Mouse (Mus musculus): ENCODE data around the gene Tigit. TPM values are rescaled to one million over a fixed set of nuclear protein-coding genes. Genes with fewer than 3 reads are reported as not detected.

Tigit gene
- polyA plus RNA-seq, 1 experiment from 2014 or later = not detected

DNA sequence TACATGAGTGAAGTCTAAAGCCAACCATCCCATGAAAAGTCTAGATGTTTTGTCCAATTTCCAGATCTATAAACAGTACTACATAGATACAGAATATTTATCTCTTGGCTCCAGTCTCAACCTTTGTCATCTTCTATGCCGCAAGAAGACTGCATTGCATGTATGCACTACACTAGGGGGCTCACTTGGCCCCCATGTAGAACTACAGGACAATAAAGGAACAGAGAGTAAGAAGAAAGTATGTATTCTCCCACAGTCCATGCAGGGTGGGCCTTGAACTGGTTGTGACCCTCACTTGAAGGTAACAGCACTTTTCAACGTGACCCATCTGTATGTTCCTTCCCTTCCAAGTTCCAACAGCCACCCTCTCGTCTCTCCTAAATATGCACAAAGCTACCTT lies 9.7 kb downstream of the Tigit start:
- H3K27ac ChIP-seq = no peak overlapping the region
- ATAC-seq (ENCODE audit: low FRiP score) = no peak
- 94% methylated on average over 3 of the region's 3 CpGs for WGBS
- H3K27me3 ChIP-seq (ENCODE audit: control insufficient read depth, insufficient read depth, low read length) = no peaks in the 10 kb centered on the region
- H3K36me3 ChIP-seq (replicated peaks; ENCODE audit: control insufficient read depth, insufficient read depth) = no peaks in the 10 kb centered on the region
- no peaks in the 10 kb centered on the region for H3K4me1 ChIP-seq (replicated peaks; ENCODE audit: control insufficient read depth, insufficient read depth, low read length)
- H3K9ac ChIP-seq = no peak overlapping the region
- DNase-seq (ENCODE audit: low spot score) = no peak
- H3K9me3 ChIP-seq (ENCODE audit: control insufficient read depth, low read length) = no peaks in the 10 kb centered on the region
- H3K4me2 ChIP-seq (replicated peaks) = no peak overlapping the region
- no peak overlapping the region for H3K4me3 ChIP-seq (replicated peaks; ENCODE audit: low read length)

DNA sequence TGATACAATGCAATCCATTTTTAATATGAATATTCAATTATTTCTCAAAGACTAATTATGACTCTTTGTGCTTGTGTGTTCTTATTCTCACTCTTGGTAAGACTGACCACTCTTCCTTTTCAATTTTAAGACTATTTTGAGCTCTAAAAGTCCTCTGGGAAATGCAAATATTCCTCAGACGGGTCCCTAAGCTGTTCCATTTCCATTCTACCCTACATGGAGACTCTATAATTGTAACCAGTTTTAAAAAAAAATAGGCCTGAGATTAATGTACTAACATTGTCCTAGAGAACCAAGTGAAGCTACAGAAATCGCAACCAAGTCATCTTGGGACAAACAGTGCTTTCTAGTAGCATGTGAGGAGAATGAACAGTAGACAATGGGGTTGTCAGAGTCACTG lies 10.7 kb downstream of the Tigit start:
- no peaks in the 10 kb centered on the region for H3K9me3 ChIP-seq (ENCODE audit: control insufficient read depth, low read length)
- no peak for ATAC-seq (ENCODE audit: low FRiP score)
- 83% methylated on average over 2 of the region's 2 CpGs for WGBS

DNA sequence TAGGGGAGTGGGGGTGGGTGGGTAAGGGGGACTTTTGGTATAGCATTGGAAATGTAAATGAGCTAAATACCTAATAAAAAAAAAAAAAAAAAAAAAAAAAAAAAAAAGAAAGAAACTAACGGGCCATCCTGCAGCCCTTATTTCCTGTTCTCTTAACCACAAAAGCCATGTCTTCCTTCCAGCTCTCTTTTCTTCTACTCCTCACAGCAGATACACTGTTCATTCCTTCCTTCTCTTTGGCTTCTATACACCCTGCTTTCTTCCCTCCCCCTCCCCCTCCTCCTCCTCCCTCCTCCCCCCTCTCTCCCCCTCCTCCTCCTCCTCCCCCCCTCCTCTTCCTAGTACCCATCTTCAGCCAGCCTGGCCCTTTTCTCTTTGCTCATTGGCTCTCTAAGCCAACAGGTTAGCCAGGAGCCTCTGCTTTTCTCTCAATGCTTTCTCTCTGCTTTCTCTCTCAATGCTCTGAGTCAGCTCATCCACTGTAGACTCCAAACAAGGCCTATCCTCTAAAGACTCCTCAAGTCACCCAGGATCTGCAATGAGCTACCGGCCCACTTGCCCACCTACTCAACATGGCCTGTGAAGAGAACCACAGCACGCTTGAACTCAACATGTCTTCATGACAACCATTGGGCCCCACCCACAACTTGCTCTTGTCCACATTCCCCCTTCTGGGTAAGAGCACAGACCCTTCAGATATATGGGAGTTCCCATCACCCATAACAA lies 13.4 kb downstream of the Tigit start:
- Histone ChIP-seq H3K4me1 (replicated peaks; ENCODE audit: control insufficient read depth, insufficient read depth, low read length) (no peaks in the 10 kb centered on the region), H3K27me3 (ENCODE audit: control insufficient read depth, insufficient read depth, low read length) (no peaks in the 10 kb centered on the region), H3K4me2 (replicated peaks) (no peak overlapping the region), H3K36me3 (replicated peaks; ENCODE audit: control insufficient read depth, insufficient read depth) (no peaks in the 10 kb centered on the region), H3K4me3 (replicated peaks; ENCODE audit: low read length) (no peak overlapping the region), H3K27ac (no peak overlapping the region), H3K9me3 (ENCODE audit: control insufficient read depth, low read length) (no peaks in the 10 kb centered on the region), H3K9ac (no peak overlapping the region)
- ATAC-seq (ENCODE audit: low FRiP score) (no peak), DNase-seq (ENCODE audit: low spot score) (no peak)
- WGBS = 98% methylated on average over 2 of the region's 3 CpGs

More for the DNA sequence above, 10.7 kb downstream of the Tigit start:
- no peak overlapping the region for H3K4me3 ChIP-seq (replicated peaks; ENCODE audit: low read length)
- no peaks in the 10 kb centered on the region for H3K27me3 ChIP-seq (ENCODE audit: control insufficient read depth, insufficient read depth, low read length)
- H3K9ac ChIP-seq = no peak overlapping the region
- H3K4me1 ChIP-seq (replicated peaks; ENCODE audit: control insufficient read depth, insufficient read depth, low read length) = no peaks in the 10 kb centered on the region
- no peak overlapping the region for H3K4me2 ChIP-seq (replicated peaks)
- no peak for DNase-seq (ENCODE audit: low spot score)
- H3K36me3 ChIP-seq (replicated peaks; ENCODE audit: control insufficient read depth, insufficient read depth) = no peaks in the 10 kb centered on the region
- no peak overlapping the region for H3K27ac ChIP-seq

DNA sequence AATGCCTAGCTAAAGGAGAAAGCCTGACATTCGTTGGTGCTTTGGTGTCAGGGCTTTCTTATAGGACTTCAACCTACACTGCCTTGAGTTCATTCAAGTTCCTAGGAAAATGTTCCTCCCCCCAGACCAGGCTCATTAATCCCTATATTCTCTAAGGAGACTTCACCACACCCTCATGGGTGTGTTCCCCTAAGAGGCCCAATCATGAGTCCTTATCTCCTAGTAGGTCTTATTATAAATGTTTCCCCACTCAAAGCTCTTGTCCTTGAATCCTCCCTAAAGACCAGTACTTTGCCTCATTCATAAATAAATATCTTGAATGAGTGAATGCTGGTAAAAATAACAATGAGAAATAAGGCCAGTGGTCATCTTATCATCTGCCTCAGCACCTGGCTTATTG lies 16.3 kb downstream of the Tigit start:
- no peaks in the 10 kb centered on the region for H3K36me3 ChIP-seq (replicated peaks; ENCODE audit: control insufficient read depth, insufficient read depth)
- H3K9me3 ChIP-seq (ENCODE audit: control insufficient read depth, low read length) = no peaks in the 10 kb centered on the region
- H3K4me1 ChIP-seq (replicated peaks; ENCODE audit: control insufficient read depth, insufficient read depth, low read length) = no peaks in the 10 kb centered on the region
- ATAC-seq (ENCODE audit: low FRiP score) = no peak
- WGBS = 84% methylated on average over 1 of the region's 1 CpGs
- no peak overlapping the region for H3K27ac ChIP-seq
- H3K4me2 ChIP-seq (replicated peaks) = no peak overlapping the region
- no peak for DNase-seq (ENCODE audit: low spot score)
- no peak overlapping the region for H3K9ac ChIP-seq
- H3K27me3 ChIP-seq (ENCODE audit: control insufficient read depth, insufficient read depth, low read length) = no peaks in the 10 kb centered on the region
- H3K4me3 ChIP-seq (replicated peaks; ENCODE audit: low read length) = no peak overlapping the region

DNA sequence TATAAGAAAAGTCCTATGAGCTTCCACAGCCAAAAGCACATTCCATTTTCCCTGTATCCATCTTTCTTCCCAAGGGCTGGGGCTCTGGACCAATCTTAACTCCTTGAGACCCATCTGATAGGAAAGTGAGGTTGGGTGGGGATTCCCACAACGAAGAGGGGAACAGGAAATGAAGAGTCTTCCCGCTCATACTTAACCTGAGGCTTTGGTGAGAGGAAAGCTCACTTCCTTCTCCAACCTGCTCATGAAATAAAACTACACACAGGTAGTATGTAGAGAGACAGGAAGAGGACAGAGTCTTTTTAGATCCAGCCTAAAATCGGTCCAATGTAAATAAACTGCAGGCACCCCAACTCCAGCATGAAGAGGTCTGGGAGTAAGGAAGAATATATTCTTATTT lies 17.0 kb downstream of the Tigit start:
- H3K27ac ChIP-seq = no peak overlapping the region
- ATAC-seq (ENCODE audit: low FRiP score) = no peak
- H3K4me1 ChIP-seq (replicated peaks; ENCODE audit: control insufficient read depth, insufficient read depth, low read length) = no peaks in the 10 kb centered on the region
- no peak overlapping the region for H3K9ac ChIP-seq
- 86% methylated on average over 3 of the region's 3 CpGs for WGBS
- no peak overlapping the region for H3K4me2 ChIP-seq (replicated peaks)
- no peaks in the 10 kb centered on the region for H3K27me3 ChIP-seq (ENCODE audit: control insufficient read depth, insufficient read depth, low read length)
- H3K4me3 ChIP-seq (replicated peaks; ENCODE audit: low read length) = no peak overlapping the region
- no peaks in the 10 kb centered on the region for H3K9me3 ChIP-seq (ENCODE audit: control insufficient read depth, low read length)
- H3K36me3 ChIP-seq (replicated peaks; ENCODE audit: control insufficient read depth, insufficient read depth) = no peaks in the 10 kb centered on the region
- DNase-seq (ENCODE audit: low spot score) = no peak

DNA sequence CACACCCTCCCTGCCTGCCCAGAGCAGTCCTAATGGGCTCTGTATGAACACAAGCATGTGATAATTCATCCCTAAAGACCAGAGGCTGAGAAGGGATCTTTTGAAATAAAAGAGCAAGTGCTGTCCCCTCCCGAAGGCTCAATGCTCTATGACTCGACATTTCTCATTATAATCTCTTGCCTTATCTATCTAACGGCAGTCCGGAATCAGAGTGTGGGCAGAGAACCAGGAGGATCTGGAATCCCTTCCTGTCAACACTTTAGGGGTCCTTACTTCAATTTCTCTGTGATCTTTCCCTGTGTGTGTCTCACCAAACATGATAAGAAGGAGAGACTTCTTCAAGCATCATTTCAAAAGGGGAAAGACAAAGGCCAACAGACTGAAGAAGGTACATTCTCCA lies 18.1 kb downstream of the Tigit start:
- H3K27ac ChIP-seq = no peak overlapping the region
- no peaks in the 10 kb centered on the region for H3K27me3 ChIP-seq (ENCODE audit: control insufficient read depth, insufficient read depth, low read length)
- 72% methylated on average over 4 of the region's 4 CpGs for WGBS
- no peaks in the 10 kb centered on the region for H3K36me3 ChIP-seq (replicated peaks; ENCODE audit: control insufficient read depth, insufficient read depth)
- no peaks in the 10 kb centered on the region for H3K9me3 ChIP-seq (ENCODE audit: control insufficient read depth, low read length)
- H3K4me1 ChIP-seq (replicated peaks; ENCODE audit: control insufficient read depth, insufficient read depth, low read length) = no peaks in the 10 kb centered on the region
- no peak overlapping the region for H3K4me3 ChIP-seq (replicated peaks; ENCODE audit: low read length)
- no peak overlapping the region for H3K9ac ChIP-seq
- ATAC-seq (ENCODE audit: low FRiP score) (no peak), DNase-seq (ENCODE audit: low spot score) (no peak)
- H3K4me2 ChIP-seq (replicated peaks) = no peak overlapping the region

DNA sequence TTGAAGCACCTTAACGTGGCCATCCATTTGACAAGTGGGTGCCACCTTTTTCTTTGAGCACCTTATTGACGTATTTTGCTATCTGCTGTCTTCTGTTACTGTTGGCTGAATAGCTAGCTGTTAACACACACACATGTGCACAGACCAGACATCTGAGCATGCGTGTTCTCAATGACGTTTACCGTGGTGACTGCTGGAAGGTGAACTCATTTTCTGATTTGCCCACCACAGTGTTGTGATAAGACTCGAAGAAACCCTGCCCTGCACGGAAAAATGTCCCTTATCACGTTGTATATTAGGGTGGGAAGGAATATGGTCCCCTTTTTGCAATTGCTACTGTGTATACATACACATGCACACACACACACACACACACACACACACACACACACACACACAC lies 22.7 kb downstream of the Tigit start:
- no peak overlapping the region for H3K27ac ChIP-seq
- no peaks in the 10 kb centered on the region for H3K9me3 ChIP-seq (ENCODE audit: control insufficient read depth, low read length)
- no peak for DNase-seq (ENCODE audit: low spot score)
- no peak overlapping the region for H3K4me2 ChIP-seq (replicated peaks)
- H3K36me3 ChIP-seq (replicated peaks; ENCODE audit: control insufficient read depth, insufficient read depth) = peaks cover 4% of the 10 kb centered on the region; the same call in 1 of the 2 replicates
- no peaks in the 10 kb centered on the region for H3K4me1 ChIP-seq (replicated peaks; ENCODE audit: control insufficient read depth, insufficient read depth, low read length)
- H3K27me3 ChIP-seq (ENCODE audit: control insufficient read depth, insufficient read depth, low read length) = no peaks in the 10 kb centered on the region
- WGBS = 90% methylated on average over 8 of the region's 8 CpGs
- no peak overlapping the region for H3K9ac ChIP-seq
- ATAC-seq (ENCODE audit: low FRiP score) = no peak
- H3K4me3 ChIP-seq (replicated peaks; ENCODE audit: low read length) = no peak overlapping the region

DNA sequence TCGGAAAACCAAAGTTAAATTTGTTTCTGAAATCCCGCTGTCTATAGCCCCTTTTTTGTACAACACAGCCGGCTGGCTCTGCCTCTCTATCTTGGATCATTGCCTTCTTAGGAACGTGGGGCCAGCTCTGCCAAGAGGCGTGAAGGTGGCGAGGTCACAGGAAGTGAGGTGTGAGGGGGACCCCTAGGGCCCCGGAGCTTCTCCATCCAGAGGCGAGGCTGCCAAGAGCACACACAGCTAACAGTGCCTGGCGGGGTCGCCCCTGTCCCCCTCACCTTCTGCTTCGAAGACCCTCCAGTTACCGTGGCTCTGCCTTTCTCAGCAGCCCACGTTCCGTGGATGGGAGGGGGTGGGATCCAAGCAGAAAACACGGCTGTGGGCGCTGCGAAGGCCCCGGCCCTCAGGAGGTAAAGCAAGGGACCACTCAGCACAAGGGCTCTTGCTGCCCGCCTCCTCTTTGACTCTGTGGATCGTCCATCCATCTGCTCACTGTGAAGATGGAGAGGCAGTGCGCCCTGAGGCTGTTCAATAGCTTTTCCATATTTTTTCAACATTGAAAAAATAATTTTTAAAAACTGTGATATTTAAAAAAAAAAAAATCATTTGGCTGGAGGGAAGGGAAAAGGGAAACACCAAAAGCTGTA lies 25.4 kb downstream of the Tigit start:
- Histone ChIP-seq H3K27me3 (ENCODE audit: control insufficient read depth, insufficient read depth, low read length) (no peaks in the 10 kb centered on the region), H3K4me3 (replicated peaks; ENCODE audit: low read length) (no peak overlapping the region), H3K4me1 (replicated peaks; ENCODE audit: control insufficient read depth, insufficient read depth, low read length) (no peaks in the 10 kb centered on the region), H3K36me3 (replicated peaks; ENCODE audit: control insufficient read depth, insufficient read depth) (peaks cover 15% of the 10 kb centered on the region; the same call in 1 of the 2 replicates), H3K27ac (no peak overlapping the region), H3K9me3 (ENCODE audit: control insufficient read depth, low read length) (no peaks in the 10 kb centered on the region), H3K9ac (no peak overlapping the region), H3K4me2 (replicated peaks) (no peak overlapping the region)
- 81% methylated on average over 21 of the region's 21 CpGs for WGBS
- ATAC-seq (ENCODE audit: low FRiP score) (peak; percentile 27; the same call in 1 of the 2 replicates), DNase-seq (ENCODE audit: low spot score) (no peak)

DNA sequence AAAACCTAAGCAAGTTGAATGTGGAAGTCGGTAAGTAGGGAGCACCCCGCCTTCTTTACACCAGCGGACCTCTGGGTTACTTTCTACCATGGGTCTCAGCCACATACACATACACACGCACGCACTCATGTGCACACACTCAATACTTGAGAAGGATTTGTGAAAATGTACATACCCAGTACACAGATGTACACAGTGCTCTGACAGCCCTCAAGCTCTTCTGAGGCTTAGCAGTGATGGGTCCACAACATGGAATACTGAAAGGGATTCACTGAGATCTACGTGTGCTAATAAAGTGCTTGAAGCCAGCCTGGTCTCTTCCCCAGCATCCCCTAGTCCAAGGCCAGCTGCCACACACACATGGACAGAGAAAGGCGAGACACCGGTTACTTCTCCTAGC lies 26.7 kb downstream of the Tigit start:
- H3K9ac ChIP-seq = no peak overlapping the region
- H3K4me2 ChIP-seq (replicated peaks) = no peak overlapping the region
- DNase-seq (ENCODE audit: low spot score) (no peak), ATAC-seq (ENCODE audit: low FRiP score) (no peak)
- no peak overlapping the region for H3K27ac ChIP-seq
- no peaks in the 10 kb centered on the region for H3K27me3 ChIP-seq (ENCODE audit: control insufficient read depth, insufficient read depth, low read length)
- H3K4me1 ChIP-seq (replicated peaks; ENCODE audit: control insufficient read depth, insufficient read depth, low read length) = no peaks in the 10 kb centered on the region
- H3K36me3 ChIP-seq (replicated peaks; ENCODE audit: control insufficient read depth, insufficient read depth) = peaks cover 16% of the 10 kb centered on the region; the same call in 1 of the 2 replicates
- WGBS = 94% methylated on average over 8 of the region's 8 CpGs
- H3K4me3 ChIP-seq (replicated peaks; ENCODE audit: low read length) = no peak overlapping the region
- no peaks in the 10 kb centered on the region for H3K9me3 ChIP-seq (ENCODE audit: control insufficient read depth, low read length)
